Mouse (Mus musculus) lung, postnatal 10 days (tissue): ENCODE results near the gene Olfr1287.

ENCODE experiments used
- DNase-seq: peaks from one replicate; pipeline ENCODE4 v3.0.0; 2021

Olfr1287 gene

DNA sequence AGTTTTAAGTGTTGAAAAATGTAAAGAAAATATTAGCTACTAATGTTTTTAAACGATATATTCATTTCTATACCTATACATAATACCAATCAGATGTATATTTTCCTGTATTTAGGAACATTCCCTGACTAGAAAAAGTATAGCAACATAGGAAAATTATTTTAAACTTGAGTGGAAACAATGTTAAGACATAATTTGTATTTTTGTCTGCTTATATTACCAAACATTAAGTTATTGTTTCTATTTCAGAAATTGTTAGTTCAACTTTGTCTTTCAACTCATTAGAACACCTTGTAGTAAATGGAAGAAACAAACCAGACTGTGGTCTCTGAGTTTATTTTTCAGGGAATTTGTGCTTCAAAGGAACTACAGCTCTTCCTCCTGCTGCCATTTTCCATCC lies at the start of gene Olfr1287:
Gene Olfr1287, plus strand, starts transcription at position 301 of the 400 bp plus-strand sequence.
- no peak for DNase-seq

DNA sequence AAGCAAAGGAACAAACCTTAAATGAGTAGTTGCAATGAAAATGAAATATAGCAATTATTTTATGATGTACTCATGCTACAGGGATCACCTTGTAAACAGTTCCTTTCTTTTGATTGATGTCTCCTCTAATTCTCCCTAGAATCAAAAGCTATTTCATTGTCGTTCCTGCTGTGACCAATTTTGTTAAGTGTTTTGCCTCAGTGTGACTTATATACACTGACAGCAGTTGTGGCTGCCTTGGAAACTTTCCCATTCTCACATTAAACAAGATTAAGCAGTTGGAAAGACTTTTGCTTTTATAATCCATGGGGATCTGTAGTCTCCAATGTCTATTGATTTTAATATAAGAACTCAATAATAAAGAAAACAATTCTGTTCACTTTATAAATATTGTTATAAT lies 26.0 kb upstream of the Olfr1287 start, which contains the start of gene Olfr1286:
Gene Olfr1286, minus strand, starts transcription at position 185 of the 400 bp plus-strand sequence.
- no peak for DNase-seq

GRCm38 (mm10) chr2:111473801-111474200 lies 24.9 kb downstream of the Olfr1287 start, which contains the start of gene Olfr1288:
TSS of gene Olfr1288 (plus strand) at chr2:111474101.
- DNase-seq = no peak

DNA sequence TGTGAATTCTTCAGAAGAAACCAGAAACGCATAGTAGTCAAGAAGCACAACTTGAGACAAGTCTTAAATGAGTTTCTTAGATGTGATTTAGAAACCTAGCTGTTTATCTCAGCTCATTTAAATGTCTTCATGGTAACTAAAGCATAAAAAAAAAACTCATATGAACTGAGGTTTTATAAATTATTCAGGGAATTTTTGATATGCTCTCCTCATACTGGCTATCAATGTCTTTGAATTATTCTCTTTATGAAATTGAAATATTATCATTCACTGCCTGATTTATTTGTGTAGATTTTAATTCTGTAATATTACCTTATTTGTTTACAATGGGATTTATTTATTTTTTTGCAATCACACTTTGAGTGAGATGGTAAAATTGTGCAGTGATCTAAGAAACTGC lies 31.6 kb downstream of the Olfr1287 start, which contains the start of gene Olfr1289:
Gene Olfr1289, plus strand, starts transcription at position 301 of the 400 bp plus-strand sequence.
- no peak for DNase-seq

- no peak for DNase-seq
Measured at GRCm38 (mm10) chr2:111493729-111494128, 44.8 kb downstream of the Olfr1287 start, which contains the start of gene Olfr1290. TSS of gene Olfr1290 (minus strand) at chr2:111493829.

DNA sequence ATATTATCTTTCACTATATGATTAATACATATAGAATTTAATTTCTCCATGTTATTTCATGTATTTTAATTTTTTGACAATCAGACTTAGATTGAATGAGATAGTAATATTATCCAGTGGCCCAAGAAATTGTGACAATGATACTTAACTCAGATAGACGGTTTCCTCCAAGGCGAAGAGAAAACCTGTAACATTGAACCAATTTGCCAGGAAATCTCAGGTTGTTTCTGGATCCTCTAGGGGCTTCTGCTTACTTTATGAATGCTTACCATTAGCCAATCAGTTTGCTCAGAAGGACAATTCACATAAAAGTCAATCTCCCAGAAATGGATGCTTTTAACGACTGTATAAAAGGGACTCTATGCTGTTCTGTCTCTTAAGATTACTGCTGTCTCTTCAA lies 47.9 kb downstream of the Olfr1287 start, which contains the start of gene Olfr1291-ps1:
Gene Olfr1291-ps1, plus strand, starts transcription at position 301 of the 400 bp plus-strand sequence.
- DNase-seq = no peak
